Mouse (Mus musculus): Measurements from ENCODE around the gene Rcor1. TPM values are rescaled to one million over a fixed set of nuclear protein-coding genes. Genes with fewer than 3 reads are reported as not detected.

Gene Rcor1
- total RNA-seq, 2 experiments from 2014 or later: 25.3 to 27.9 TPM

DNA sequence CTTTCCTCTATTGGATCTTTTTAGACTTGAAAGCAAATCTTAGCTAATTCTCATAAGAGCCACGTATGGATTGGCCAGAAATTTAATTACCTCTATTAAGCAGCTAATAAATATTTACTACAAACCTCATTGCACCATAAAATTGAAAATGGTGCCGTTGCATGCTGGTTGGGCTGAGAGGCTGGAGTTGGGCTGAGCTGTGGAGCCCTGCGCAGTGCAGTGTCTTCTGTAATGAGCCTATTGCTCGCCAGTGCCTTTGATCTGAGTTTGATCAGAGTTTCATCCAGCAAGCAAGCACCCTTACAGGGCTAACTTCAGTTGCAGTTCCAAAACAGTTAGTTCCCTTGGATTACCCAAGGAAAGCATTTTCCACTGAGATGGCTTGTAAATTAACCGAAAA lies 114.8 kb downstream of the Rcor1 start:
- intact Hi-C loops (cut with DNase I): no loop called here
- DNase-seq: no peak

DNA sequence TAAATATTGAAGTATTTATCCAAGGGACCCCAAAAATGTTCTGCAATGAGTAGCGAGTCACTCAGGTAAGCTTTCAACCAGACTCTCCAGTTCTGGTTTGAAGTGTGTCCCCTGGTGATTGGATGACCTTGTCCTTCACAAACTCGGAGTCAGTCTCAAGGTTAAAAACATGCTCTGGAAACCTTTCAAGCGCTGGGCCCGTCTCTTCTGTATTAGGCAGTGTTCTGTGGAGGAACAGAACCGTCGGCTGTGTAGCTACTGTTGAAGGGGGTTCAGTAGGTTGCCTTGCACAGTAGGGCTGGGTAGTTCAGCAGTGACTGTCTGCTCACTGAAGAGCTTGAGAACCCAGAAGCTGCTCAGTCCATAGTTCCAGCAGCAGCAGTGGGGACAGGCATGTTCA lies 115.5 kb downstream of the Rcor1 start:
- intact Hi-C loops (cut with DNase I): no loop called here
- DNase-seq: no peak

DNA sequence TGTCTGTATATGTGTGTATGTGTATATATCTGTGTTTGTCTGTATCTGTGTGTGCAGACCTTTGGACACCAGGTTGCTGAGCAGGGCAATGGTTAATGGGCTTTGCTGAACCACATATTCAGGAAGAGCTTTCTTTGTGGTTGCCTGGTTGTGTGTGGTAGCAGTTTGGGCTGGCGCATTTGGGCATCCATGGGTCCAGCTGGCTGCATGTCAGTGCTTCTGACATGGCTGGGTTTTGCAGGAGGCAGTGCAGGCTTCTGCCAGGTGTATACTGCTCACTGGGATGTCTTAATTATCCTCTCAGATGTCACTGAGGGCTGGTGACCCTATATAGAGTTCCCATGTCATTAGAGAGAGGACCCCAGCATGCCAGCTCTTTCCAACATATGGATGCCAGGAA lies 116.6 kb downstream of the Rcor1 start:
- no peak for DNase-seq
- intact Hi-C loops (cut with DNase I): no loop called here

DNA sequence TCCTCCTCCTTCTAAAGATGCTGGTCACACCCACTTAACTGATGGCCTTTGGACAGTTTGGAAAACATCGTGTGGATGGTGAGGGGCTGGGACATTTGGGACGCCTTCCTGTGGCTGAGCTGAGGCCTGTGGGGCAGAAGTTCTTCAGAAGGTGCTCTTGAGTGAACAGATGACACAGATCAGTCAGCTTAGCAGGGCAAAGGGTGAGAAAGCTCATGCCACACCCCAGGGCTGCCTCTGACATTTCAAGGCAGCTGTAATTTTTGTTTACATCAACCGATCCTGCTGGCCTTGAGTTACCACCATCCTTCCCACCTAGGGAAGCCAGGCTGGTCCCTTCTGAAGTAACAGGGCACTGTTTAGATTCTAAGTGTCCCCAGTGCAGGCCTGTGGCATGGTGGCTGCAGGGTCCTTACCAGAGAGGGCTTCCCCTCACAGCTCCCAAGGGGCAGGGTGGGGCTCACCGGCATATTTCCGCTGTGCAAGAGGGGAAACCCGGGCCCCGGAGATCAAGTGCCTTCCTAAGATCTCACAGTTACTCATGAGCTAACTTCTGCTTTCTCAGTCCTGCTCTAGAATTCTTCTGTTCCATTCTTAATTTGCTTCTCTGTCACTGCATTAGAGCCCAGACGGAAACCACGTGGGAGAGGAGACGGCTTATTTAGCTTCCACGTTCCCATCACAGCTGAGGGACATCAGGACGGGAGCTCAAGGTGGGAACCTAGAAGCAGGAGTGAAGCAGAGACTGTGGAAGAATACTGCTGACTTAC lies 120.7 kb downstream of the Rcor1 start:
- peak; percentile 40 to 46 for DNase-seq
- intact Hi-C loops (cut with DNase I): loop anchor here (5.0 kb wide), 1 partner anchor 73 kb away; no protein-coding TSS in a partner anchor

DNA sequence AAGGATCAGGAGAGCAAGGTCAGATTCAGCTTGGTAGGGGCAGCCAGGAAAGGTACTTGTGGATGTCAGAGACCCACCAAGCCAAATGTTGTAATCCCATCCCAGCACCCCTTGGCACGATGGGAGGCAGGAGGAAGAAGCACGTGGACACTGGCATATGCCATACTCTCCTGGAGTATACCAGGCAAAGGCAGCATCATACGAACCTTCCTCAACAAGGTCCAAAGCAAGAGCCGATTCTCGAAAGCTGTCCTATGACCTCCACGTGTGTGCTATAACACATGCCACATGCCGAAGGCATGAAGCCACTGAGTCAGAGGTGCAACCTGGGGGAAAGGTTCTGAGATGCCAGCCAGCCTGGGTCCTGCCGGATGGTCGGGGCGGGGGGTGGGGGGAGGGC lies 121.7 kb downstream of the Rcor1 start:
- intact Hi-C loops (cut with DNase I): loop anchor here (5.0 kb wide), 1 partner anchor 74 kb away; no protein-coding TSS in a partner anchor
- no peak for DNase-seq

DNA sequence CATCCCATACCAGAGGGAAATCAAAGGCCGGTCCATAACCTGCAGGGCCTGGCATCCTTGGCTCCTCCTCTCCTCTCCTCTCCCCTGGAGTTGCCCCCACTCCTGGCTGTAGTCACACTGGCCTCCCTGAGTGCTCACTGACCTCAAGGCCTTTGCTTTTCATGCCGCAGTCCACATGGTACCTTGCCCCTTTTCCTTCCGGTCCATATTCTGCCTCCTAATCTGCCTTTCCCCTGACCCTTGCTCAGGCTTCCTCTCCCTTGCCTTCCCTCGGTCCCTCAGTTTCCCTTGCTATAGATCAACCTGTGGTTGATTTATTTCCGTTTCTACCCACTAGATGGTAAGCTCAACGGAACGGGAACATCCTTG lies 122.8 kb downstream of the Rcor1 start:
- no peak for DNase-seq
- intact Hi-C loops (cut with DNase I): loop anchor here (5.0 kb wide), 1 partner anchor 75 kb away; no protein-coding TSS in a partner anchor

DNA sequence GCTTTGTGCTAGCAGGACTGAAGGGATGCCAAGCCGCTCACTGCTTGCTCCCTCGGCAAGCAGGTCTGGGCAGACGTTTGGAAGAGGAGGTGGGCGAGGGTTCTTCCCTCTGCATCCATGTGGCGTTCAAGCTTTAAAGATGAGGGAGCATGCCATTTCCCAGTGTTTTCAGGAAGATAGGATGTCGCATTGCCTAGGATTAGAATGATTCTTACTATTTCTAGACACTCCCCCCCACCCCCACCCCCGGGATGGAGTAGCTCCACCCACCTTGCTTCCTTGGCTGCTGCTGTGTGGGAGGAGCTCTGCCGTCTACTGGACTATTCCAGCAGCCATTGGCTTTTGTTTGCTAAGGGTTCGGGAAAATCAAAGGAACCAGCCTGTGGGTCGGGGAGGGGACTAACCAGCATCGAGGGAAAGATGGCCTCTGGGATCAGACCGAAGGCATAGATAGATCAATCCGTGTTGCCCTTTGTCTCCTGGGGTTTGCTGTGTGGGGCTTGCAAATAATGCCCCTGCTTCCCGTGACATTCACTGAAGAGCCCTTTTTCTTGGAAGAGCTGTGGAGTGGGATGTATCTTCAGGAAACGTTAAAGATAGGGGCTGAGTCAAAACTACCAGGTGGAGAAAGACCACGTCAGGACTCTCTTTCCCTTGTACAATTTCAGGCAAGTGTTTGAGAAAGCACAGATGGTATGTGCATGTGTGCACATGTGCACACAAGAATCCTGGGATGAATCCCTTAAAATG lies 123.3 kb downstream of the Rcor1 start:
- intact Hi-C loops (cut with DNase I): loop anchor here (5.0 kb wide), 1 partner anchor 75 kb away; no protein-coding TSS in a partner anchor
- DNase-seq: peak; percentile 33 to 65

DNA sequence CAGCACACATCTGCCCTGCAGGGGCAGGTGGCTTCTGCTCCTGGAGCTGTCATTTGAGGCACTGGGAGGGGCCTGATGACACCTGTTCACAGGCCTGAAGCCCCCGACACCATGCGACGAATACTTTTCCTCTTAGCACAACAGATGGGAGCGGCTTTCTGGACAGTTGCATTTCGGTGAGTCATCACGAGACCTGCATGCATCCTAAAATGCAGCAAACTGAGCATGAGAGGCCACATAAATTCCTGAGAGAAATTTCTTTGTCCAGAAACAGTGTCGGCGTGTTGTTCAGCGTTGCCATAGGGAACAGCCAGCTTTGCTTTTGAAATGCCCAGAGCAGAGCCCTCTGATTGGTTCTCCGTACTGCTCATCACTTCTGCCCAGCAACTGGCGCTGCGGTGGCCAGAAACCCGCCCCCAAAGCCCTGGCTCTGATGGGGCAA lies 125.2 kb downstream of the Rcor1 start:
- DNase-seq: peak; percentile 93 to 94
- intact Hi-C loops (cut with DNase I): loop anchor here (5.0 kb wide), 1 partner anchor 77 kb away; no protein-coding TSS in a partner anchor

DNA sequence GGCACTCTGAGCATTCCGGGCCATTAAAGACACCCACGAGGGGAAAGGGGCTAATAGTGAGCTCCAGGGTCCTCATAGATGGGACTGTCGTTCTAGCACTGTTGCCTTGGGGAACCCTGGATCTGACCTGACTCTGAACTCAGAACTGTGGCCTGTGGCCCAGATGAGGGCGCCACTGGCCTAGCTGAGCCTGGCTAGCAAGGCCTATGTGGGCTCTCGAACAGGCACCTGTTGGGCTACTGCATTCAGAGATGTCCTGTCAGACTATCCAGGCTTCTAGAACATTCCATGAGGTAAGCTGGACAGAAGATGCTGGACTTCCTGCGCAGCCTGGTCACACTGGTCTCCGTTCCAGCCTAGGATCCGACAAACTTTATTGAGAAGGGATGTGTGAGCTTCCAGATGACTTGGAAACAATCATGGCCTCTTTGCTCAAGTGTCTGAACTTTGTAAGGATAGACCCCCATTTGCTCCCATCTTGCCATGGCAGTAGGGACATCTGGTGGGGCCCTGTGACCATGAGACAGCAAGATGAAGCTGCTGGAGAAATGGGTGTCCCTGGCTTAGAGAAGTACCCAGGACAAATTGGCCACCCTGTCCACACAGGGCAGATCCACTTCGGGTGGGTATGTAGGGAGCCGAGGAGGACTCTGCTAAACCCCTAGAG lies 126.1 kb downstream of the Rcor1 start:
- peak; percentile 51 to 57 for DNase-seq
- intact Hi-C loops (cut with DNase I): no loop called here

Other genes starting within 250 kb of the Rcor1 start
- gene Mok, start 198.4 kb upstream of the Rcor1 start, total RNA-seq (2021): under 1 TPM; 0.57 to 0.62 TPM
- 1 to 10 TPM; 7.1 to 7.4 TPM for gene Zfp839, start 189.1 kb upstream of the Rcor1 start, total RNA-seq (2021)
- 10 to 100 TPM; 37.0 to 43.9 TPM for gene Cinp, start 150.2 kb upstream of the Rcor1 start, total RNA-seq (2021)
- 1 to 10 TPM; 5.2 to 6.3 TPM for gene Tecpr2, start 150.1 kb upstream of the Rcor1 start, total RNA-seq (2021)
- gene Ankrd9, start 60.3 kb upstream of the Rcor1 start, total RNA-seq (2021): 10 to 100 TPM; 35.4 to 70.2 TPM
- 10 to 100 TPM; 14.1 to 17.1 TPM for gene Traf3, start 127.0 kb downstream of the Rcor1 start, total RNA-seq (2021)
- not detected for gene 4930595D18Rik, start 145.1 kb downstream of the Rcor1 start, total RNA-seq (2021)
- not detected for gene Amn, start 231.7 kb downstream of the Rcor1 start, total RNA-seq (2021)